Mouse (Mus musculus): ENCODE data around the gene A530016L24Rik.

A530016L24Rik gene

DNA sequence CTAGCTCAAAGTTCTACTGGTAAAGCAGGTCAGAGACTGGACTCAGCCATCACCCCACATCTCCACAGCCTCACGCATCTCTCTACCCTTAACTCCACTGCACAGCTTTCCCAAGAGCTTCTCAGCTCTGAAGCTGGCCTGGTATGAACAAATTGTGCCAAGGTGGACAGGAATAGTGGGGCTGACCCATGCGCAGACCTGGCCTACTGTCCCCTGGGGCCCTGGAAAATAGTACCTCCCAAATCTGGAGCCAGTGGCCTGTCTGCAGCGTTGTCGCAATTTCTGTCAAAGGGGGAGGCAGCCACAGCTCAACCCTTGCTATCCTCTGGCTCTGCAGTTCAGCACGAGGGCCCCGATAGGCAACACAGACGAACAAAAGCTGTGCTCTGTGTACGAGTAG is at the start of gene A530016L24Rik:
Gene A530016L24Rik, plus strand, starts transcription at position 315 of the 400 bp plus-strand sequence.
- no peak for DNase-seq

GRCm38 (mm10) chr12:112439993-112440392 is 49.3 kb upstream of the A530016L24Rik start:
- no peak for DNase-seq

DNA sequence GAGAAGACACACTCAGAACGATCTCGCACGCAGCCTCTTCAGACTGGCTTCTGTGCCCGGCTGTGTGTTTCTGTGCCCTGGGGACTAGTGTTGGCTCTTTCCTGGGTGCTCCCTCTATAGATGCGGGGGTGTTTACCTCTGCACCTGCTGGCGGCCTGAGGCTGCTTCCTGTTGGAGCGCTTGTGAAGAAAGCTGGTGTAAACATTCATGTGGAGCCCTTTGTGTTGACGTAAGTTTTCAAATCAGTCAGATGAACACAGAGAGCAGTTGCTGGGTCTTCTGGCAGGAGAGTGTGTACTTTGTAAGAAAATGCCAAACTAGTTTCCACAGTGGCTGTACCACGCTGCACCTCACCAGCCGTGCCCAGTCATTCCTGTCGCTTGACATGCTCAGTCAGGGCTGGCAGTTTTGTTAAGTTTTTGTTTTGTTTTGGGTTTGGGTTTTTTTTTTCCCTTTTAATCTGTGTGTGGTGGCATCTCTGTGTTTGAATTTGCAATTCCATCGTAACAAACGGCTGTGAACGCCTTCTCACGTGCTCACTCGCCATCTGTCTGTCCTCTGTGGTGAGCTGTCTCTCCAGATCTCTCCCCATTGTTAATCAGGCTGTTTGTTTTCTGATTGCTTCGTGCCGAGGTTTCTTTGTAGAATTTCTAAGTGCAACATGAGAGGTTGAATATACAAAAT is 40.0 kb upstream of the A530016L24Rik start:
- no peak for DNase-seq

DNA sequence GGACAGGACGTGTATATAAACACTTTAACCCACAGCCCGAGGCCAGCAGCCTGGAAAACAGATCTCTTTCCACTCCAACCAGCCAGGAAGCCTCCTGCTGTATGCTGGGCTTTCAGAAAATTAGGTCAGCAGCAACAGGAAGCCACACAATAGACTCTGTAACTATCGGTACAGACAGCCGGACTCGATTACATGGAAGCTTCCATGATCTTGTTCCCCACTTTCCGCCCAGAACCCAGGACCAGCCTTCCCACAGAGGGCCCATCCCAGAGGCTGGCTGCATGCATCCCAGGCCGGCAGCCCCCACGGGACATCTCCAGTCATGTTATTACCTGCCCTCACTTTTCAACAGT is 39.4 kb upstream of the A530016L24Rik start:
- DNase-seq, result no peak

GRCm38 (mm10) chr12:112450883-112451282 is 38.4 kb upstream of the A530016L24Rik start:
- peak in 1 of 2 experiments; percentile 32 for DNase-seq

DNA sequence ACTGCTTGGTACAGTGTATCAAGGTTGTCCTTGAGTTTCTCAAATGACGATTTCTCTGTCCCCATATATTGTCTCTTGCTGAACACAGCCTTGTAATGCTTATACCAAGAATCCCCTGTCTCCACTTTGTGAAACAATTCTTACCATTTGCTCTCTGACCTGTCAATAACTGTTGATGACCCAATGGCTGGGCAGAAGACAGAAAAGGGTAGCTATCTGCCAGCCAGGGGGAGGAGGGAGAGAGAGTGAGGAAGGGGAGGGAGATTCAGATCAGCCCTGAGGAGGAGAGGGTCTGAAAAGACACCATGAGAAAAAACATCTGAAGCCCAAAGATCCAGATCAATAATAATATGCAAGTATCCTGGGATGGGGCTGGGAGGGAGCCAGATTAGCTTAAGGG is 37.9 kb upstream of the A530016L24Rik start:
- no peak for DNase-seq

DNA sequence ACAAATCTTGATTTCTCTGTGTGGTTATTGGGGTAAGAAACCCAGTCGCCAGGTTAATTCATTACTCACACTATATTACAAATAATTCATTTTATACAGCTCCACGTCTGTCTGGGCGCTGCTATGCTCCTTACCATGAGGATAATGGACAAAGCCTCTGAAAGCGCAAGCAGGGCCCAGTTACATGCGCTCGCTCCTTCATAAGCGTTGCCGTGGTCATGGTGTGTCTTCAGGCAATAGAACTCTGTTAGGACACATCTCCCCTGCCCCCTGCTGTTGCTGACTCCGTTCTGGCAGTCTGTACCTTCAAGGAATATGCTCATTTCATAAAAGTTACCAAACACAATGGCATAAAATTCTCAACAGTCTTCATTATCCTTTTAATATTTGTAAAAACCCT is 37.4 kb upstream of the A530016L24Rik start:
- no peak for DNase-seq

DNA sequence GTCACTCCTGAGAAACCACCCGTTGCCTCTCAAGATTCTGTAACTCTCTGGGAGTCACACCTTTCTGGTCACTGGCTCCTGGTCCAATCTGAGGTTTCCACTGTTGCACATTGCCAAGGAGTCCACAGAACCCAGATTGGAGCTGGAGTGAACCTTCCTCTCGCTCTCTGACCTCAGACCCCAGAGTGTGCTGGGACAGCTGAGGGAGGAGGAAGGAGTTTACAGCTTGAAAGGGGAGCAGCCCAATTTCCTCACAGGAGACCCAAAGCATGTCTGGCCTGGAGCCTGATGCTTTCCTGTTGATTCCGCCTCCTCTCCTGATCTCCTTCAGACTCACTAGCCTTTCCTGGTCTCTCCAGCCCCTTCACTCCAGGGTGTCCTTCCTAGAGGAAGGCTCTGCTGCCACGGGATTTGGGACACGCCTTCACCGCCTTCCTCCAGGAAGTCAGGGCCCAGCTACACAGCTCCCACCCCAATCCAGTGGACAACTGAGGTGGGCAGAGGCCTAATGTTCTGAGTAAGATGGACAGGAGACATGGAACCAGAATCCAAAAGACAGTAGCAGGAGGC is 33.0 kb upstream of the A530016L24Rik start:
- peak; percentile 15 to 17 for DNase-seq

DNA sequence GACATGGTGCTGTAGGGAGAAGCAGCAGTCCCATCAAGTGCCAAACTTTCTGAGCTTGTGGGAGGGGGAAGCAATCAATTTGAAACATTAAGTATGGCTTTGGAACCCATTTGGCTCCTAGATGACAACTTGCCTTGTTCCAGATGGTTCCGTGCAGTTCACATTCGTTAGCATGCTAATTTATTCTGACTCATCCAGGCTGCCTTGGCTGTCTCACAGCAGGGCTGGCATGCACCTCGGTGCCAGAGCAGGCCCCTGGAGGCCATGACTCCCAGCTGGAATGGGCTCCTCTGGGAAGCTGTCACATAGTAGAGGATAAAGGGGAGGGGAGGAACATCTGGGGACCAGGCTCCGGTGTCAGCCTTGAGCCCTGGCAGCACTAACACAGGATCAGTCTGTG is 31.4 kb upstream of the A530016L24Rik start:
- DNase-seq, result no peak

DNA sequence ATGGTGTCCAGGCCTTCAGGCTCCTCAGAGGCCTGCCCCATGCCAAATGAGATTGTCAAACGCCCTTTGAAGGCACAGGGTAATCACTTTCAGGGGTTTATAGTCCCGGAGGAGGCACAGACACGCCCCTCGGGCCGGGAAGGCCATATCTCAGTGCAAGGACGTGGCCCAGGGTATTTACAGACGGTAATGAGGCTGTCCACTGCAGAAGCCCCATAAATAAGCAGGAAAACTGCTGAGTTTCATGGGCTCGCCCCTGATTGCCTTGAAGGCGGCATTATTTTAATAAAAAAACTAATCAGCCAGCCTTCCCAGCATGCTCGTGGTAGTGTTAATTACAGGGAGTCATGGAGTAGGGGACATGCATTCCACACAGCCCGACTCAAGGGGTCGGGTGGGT is 26.8 kb upstream of the A530016L24Rik start:
- no peak for DNase-seq

GRCm38 (mm10) chr12:112463209-112463608 is 26.0 kb upstream of the A530016L24Rik start:
- no peak for DNase-seq

GRCm38 (mm10) chr12:112463750-112464444 is 25.4 kb upstream of the A530016L24Rik start:
- no peak for DNase-seq

DNA sequence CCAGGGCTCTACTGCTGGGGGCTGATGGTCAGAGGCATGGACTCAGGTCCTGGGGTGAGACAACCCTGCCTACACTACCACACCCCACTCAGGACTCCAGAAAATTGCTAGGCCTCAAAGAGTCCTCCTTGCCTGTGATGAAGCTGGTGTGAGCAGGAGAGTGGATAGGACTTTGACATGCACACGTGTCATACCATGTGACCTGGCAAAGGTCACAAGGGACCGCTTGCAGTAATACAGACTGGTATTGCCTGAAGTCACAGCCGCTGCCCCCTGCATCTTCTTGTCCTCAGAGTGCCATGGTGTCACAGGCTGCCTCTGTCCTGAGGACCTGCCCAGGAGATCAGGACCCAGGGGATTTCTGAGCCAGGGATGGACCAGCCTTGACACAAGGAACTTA is 24.7 kb upstream of the A530016L24Rik start:
- DNase-seq, result no peak

- no peak for DNase-seq
Observed at GRCm38 (mm10) chr12:112465928-112466327, 23.3 kb upstream of the A530016L24Rik start.

GRCm38 (mm10) chr12:112467387-112467786 is 21.9 kb upstream of the A530016L24Rik start:
- no peak for DNase-seq

GRCm38 (mm10) chr12:112469393-112469792 is 19.9 kb upstream of the A530016L24Rik start:
- no peak for DNase-seq

GRCm38 (mm10) chr12:112470216-112470615 is 19.0 kb upstream of the A530016L24Rik start:
- DNase-seq, result peak; percentile 35 to 62

DNA sequence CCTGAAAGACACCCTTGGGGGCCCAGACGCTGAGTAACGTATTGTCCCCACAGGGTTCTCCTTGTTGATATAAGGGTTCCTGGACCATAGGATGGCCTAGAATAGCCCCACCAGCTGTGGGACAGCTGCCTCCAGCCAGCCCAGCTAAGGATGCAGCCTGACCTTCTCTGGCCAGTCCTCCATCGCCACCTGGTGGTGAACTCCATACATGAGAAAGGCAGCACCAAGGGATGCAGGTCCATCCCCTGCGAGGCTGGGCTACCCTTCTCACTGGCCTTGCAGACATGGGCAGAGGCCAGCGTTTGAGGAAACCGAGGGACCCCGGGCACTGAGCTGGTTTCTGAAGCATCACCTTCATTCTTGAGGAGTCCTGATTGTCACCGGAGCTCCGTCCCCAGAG is 15.5 kb upstream of the A530016L24Rik start:
- peak; percentile 65 to 89 for DNase-seq

DNA sequence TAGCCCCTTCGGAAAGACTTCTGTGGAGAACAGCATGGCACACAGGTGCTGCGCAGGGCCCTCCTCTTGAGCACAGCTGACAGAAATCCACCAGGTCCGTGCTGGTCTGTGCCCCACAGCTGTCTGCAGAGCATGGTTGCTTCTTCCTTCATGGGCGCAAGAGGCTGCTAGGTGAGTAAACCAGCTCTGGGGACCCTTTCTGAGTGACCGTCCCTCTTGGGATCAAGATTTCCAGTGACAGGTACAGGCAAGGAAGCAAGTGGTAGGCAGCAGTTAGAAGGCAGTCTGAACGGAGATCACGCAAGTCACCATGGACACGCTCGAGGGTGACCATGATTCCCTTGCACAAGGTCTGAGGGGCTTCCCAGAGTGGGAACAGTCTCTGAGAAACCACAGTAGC is 287 bp downstream of the A530016L24Rik start:
- no peak for DNase-seq

- DNase-seq, result peak; percentile 60 to 78
Observed at GRCm38 (mm10) chr12:112490444-112490939, 1.2 kb downstream of the A530016L24Rik start.

DNA sequence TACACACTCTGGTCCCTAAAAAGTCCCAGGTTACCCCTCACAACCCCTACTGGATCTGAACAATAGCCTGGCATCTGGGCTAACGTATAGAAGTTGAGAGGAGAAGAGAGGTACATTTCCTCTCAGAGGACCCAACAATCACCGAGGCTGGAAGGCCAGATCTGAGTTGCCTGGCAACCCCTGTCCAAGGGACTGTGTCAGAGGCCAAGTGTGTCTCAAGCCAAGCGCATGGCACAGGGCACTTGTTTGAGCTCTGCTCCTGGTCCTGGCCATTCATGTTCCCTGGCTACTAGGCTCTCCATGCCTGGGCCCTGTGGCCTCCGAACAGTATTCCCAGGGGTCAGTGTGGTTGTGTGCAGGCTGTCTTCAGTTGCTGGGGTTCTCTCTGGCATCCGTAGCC is 6.9 kb downstream of the A530016L24Rik start:
- no peak for DNase-seq

GRCm38 (mm10) chr12:112497731-112498130 is 8.5 kb downstream of the A530016L24Rik start:
- DNase-seq, result no peak

DNA sequence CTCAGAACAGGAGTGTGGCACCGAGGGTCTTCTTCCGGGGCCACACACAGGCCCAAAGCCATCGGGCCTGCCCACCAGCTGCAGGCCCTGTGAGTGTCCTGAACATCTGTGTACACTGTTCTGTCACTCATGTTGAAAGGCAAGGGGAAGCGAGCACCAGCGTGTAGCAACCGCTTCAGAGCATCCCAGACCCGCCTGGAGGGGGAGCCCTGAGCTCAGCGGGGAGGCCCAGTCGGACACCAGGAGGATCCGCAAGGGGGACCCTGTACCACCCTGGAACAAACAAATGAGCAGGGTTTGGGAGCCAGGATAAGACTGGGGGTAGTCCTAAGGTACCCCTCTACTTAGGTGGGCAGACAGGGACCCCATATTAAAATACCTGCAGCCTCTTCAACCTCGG is 9.4 kb downstream of the A530016L24Rik start:
- DNase-seq, result peak in 1 of 2 experiments; percentile 47
